Mouse (Mus musculus): ENCODE measurements around the gene Zfp169. TPM values are rescaled to one million over a fixed set of nuclear protein-coding genes. Genes with fewer than 3 reads are reported as not detected.

The Zfp169 gene
- 0.53 and 4.0 TPM in 2 replicates for polyA plus RNA-seq (2012; ENCODE audit: low replicate concordance)

DNA sequence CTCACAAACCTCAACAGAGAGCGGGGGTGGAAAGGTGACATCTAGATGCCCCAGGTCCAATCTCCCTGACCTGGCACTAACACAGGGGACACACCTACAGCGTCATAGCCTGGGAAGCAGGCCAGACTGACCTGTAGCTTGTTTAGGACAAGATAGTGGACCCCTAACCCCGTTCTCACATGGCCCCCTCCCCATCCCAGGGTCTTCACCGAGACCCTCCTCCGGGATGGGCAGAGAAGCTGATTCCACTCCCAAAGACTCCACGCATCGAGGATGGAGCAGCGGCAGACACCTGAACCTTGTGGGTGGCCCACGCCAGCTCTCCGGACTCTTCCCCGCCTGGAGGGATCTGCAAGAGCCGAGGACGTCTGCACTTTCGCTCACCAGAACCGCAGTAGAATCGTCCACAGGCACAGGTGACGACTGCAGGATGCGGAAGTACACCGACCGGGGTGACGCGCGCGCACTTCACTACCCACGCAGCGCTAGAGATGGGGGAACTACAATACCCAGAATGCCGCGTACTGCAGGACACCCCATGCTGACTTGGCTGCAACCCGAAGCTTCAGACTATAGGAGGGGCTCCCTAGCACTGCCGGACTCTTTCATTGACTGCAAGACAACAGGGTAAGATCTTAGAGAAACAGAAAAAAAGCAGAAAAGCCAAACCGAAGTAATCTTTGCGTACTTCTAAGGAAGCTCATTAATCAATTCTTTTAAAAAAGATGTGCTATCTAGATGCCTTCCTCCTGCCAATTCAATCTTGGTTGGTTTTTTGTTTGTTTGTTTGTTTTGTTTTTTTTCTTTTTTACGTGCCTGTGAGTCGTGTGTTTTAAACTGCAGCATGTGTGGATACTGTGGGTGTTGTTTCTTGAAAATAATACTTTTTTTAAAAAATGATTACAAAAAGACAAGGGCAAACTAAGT lies at the start of gene Zfp169, which contains the start of gene A830005F24Rik:
TSS of gene Zfp169 (minus strand) at position 449 of the 927 bp plus-strand sequence.
TSS of gene A830005F24Rik (plus strand) at position 568 of the 927 bp plus-strand sequence.

Other genes starting within 250 kb of the Zfp169 start
- not detected in 2 replicates for gene A830005F24Rik, start 119 bp upstream of the Zfp169 start, polyA plus RNA-seq (2012; ENCODE audit: low replicate concordance)
- gene Ptpdc1, start 112.2 kb upstream of the Zfp169 start, polyA plus RNA-seq (2012; ENCODE audit: low replicate concordance): 0.26 and 0.69 TPM in 2 replicates
- gene Barx1, start 149.5 kb upstream of the Zfp169 start, polyA plus RNA-seq (2012; ENCODE audit: low replicate concordance): 0.20 TPM in 1 of 2 replicates, not detected in the other